Mouse (Mus musculus): ENCODE results near the gene Brwd1. TPM values are rescaled to one million over a fixed set of nuclear protein-coding genes. Genes with fewer than 3 reads are reported as not detected.

Gene Brwd1
- total RNA-seq, 2 experiments from 2014 or later, result 93.1 to 93.7 TPM

Small RNA genes lying within 50 kb of the gene (microRNA-seq; reads per million reads assigned to microRNA genes)
- gene Gm27833, result 0 reads per million in 2 experiments

Other genes with a start within 250 kb of the Brwd1 start
- 10 to 100 TPM; 21.5 to 24.4 TPM for gene Psmg1, start 91.6 kb downstream of the Brwd1 start, total RNA-seq (2021)
- gene Hmgn1, start 45.2 kb upstream of the Brwd1 start, total RNA-seq (2021), result 10 to 100 TPM; 51.1 to 53.5 TPM
- gene Wrb, start 62.9 kb upstream of the Brwd1 start, total RNA-seq (2021), result 10 to 100 TPM; 12.6 to 14.4 TPM
- gene Lca5l, start 109.7 kb upstream of the Brwd1 start, total RNA-seq (2021), result under 1 TPM; 0.71 to 0.91 TPM
- gene Sh3bgr, start 117.9 kb upstream of the Brwd1 start, total RNA-seq (2021), result 100 to 1,000 TPM; 569 to 662 TPM
- gene B3galt5, start 153.3 kb upstream of the Brwd1 start, total RNA-seq (2021), result under 1 TPM in 1 of 2 experiments, not detected in 1; 0.10 TPM